Mouse (Mus musculus) CH12.LX (cell line): ENCODE results near the gene Kctd3.

Experiments used
- CTCF ChIP-seq, 2 experiments: IDR thresholded peaks in 1 of 2; conservative IDR thresholded peaks in 1 of 2; 2 replicates each; pipeline ENCODE4 v1.5.1; 2011 to 2012; ENCODE audit warnings: low read depth in 2 of 2, low read length in 2 of 2, improper control_type of control experiment in 1 of 2, inconsistent platforms in 1 of 2, mild to moderate bottlenecking in 1 of 2, moderate library complexity in 1 of 2
- EP300 ChIP-seq: IDR thresholded peaks from 2 replicates; pipeline ENCODE4 v1.6.1; 2011; ENCODE audit warnings: low read length, improper control_type of control experiment
- HCFC1 ChIP-seq: IDR thresholded peaks from 2 replicates; pipeline ENCODE4 v1.6.1; 2012; ENCODE audit warnings: low read depth, mild to moderate bottlenecking, inconsistent platforms, low read length, improper control_type of control experiment
- MAFK ChIP-seq: IDR thresholded peaks from 2 replicates; pipeline ENCODE4 v1.6.1; 2011; ENCODE audit warnings: low read length, improper control_type of control experiment; ENCODE audit not compliant: insufficient replicate concordance
- MAX ChIP-seq: IDR thresholded peaks from 2 replicates; pipeline ENCODE4 v1.6.1; 2011; ENCODE audit warnings: low read length, improper control_type of control experiment
- MXI1 ChIP-seq: IDR thresholded peaks from 2 replicates; pipeline ENCODE4 v1.6.1; 2011; ENCODE audit warnings: mild to moderate bottlenecking, low read depth, low read length, improper control_type of control experiment
- POLR2A ChIP-seq: IDR thresholded peaks from 2 replicates; pipeline ENCODE4 v1.6.1; 2011; ENCODE audit warnings: low read depth, mild to moderate bottlenecking, improper control_type of control experiment, low read length
- POLR2AphosphoS2 ChIP-seq: IDR thresholded peaks from 2 replicates; pipeline ENCODE4 v1.6.1; 2011; ENCODE audit warnings: low read depth, low read length, improper control_type of control experiment
- RCOR1 ChIP-seq: conservative IDR thresholded peaks from 2 replicates; pipeline ENCODE4 v1.6.1; 2012; ENCODE audit warnings: low read depth, mild to moderate bottlenecking, inconsistent platforms, low read length, improper control_type of control experiment
- SIN3A ChIP-seq: IDR thresholded peaks from 2 replicates; pipeline ENCODE4 v1.6.1; 2012; ENCODE audit warnings: low read length, improper control_type of control experiment, inconsistent platforms
- USF1 ChIP-seq: IDR thresholded peaks from 2 replicates; pipeline ENCODE4 v1.6.1; 2014; ENCODE audit warnings: low read depth, mild to moderate bottlenecking, inconsistent platforms, low read length, improper control_type of control experiment
- USF2 ChIP-seq: conservative IDR thresholded peaks from 2 replicates; pipeline ENCODE4 v1.6.1; 2011; ENCODE audit warnings: low read depth, low read length, improper control_type of control experiment
- ZKSCAN1 ChIP-seq: IDR thresholded peaks from 2 replicates; pipeline ENCODE4 v1.6.1; 2012; ENCODE audit warnings: low read depth, inconsistent platforms, low read length, improper control_type of control experiment, borderline replicate concordance

GRCm38 (mm10) chr1:189057425-189057824 lies 49.8 kb upstream of the Kctd3 start:
- TF ChIP-seq EP300: no peak
- peak; percentile 12 to 49; a peak in 2 of 4 replicates for TF ChIP-seq CTCF (conservative IDR thresholded peaks at IDR 0.05 in 1 of 2, IDR thresholded peaks at IDR 0.05 in 1 of 2; ENCODE audit: low read depth in 2 of 2, low read length in 2 of 2)
- no peak for TF ChIP-seq ZKSCAN1
- TF ChIP-seq POLR2A: no peak
- TF ChIP-seq RCOR1: no peak
- no peak for TF ChIP-seq MAX
- no peak for TF ChIP-seq HCFC1
- no peak for TF ChIP-seq POLR2AphosphoS2
- no peak for TF ChIP-seq MAFK
- no peak for TF ChIP-seq USF2
- no peak for TF ChIP-seq MXI1
- TF ChIP-seq SIN3A: no peak
- TF ChIP-seq USF1: no peak
